Mouse (Mus musculus) activated CD4-positive, CD25-positive, alpha-beta regulatory T cell, adult 4 months (primary cell): ENCODE measurements around the gene Tspan10. TPM values are rescaled to one million over a fixed set of nuclear protein-coding genes. Genes with fewer than 3 reads are reported as not detected.

Experiments
- ATAC-seq: one replicate; pipeline ENCODE4 v1.8.0; 2017
- polyA plus RNA-seq, 2 experiments: library from polyadenylated mRNA; unstranded; fragments of 100-300 nt; shearing (Covaris generic); gene quantifications; one replicate each; pipeline ENCODE4 v1.2.1; 2017

Gene Tspan10
- polyA plus RNA-seq, 2 experiments from 2014 or later, result not detected

DNA sequence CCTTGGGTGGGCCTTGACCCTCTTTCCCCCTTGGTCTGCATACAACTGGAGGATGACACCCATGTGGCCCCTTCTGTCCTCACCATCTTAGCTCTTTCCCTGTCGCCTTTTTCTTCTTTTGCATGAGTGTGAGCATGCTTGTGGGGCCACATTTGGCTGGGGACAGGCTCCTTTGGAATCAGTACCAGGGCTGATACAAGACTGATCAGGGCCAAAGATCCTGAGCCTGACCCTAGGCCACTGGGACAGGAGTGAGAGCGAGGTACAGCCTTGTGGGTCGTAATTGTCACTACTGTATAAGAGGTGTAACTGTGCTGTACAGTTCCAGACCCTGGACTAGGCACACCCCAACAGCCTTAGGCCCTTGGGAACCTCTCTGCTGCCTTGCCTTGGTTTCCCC, 51.5 kb downstream of the Tspan10 start:
- ATAC-seq, result no peak

Other genes starting within 250 kb of the Tspan10 start
- gene Bahcc1, start 209.7 kb upstream of the Tspan10 start, polyA plus RNA-seq, result not detected
- 1,000 to 10,000 TPM; 2,904 to 3,852 TPM for gene Actg1, start 94.1 kb upstream of the Tspan10 start, polyA plus RNA-seq
- 1 to 10 TPM in 1 of 2 experiments, under 1 TPM in 1; 0.47 to 1.1 TPM for gene Fscn2, start 81.1 kb upstream of the Tspan10 start, polyA plus RNA-seq
- 10 to 100 TPM; 12.2 to 18.7 TPM for gene Faap100, start 63.9 kb upstream of the Tspan10 start, polyA plus RNA-seq
- gene Nploc4, start 4.9 kb upstream of the Tspan10 start, polyA plus RNA-seq, result 1 to 10 TPM; 9.1 to 9.7 TPM
- under 1 TPM in 1 of 2 experiments, not detected in 1; 0.38 TPM for gene Pde6g, start 10.9 kb downstream of the Tspan10 start, polyA plus RNA-seq
- gene Oxld1, start 15.4 kb downstream of the Tspan10 start, polyA plus RNA-seq, result 1 to 10 TPM; 7.5 to 8.5 TPM
- 10 to 100 TPM; 15.6 to 22.7 TPM for gene Ccdc137, start 15.5 kb downstream of the Tspan10 start, polyA plus RNA-seq
- gene Arl16, start 25.0 kb downstream of the Tspan10 start, polyA plus RNA-seq, result 10 to 100 TPM; 24.4 to 30.8 TPM
- 10 to 100 TPM; 73.5 to 74.7 TPM for gene Mrpl12, start 42.0 kb downstream of the Tspan10 start, polyA plus RNA-seq
- 10 to 100 TPM in 1 of 2 experiments, 1 to 10 TPM in 1; 9.7 to 12.3 TPM for gene Slc25a10, start 49.2 kb downstream of the Tspan10 start, polyA plus RNA-seq
- gene Gcgr, start 88.1 kb downstream of the Tspan10 start, polyA plus RNA-seq, result not detected
- 100 to 1,000 TPM; 121 to 128 TPM for gene Mcrip1, start 107.1 kb downstream of the Tspan10 start, polyA plus RNA-seq
- gene Ppp1r27, start 108.5 kb downstream of the Tspan10 start, polyA plus RNA-seq, result not detected
- 100 to 1,000 TPM; 140 to 160 TPM for gene P4hb, start 130.6 kb downstream of the Tspan10 start, polyA plus RNA-seq
- 100 to 1,000 TPM; 601 to 860 TPM for gene Arhgdia, start 139.0 kb downstream of the Tspan10 start, polyA plus RNA-seq
- gene Alyref, start 155.7 kb downstream of the Tspan10 start, polyA plus RNA-seq, result 10 to 100 TPM; 18.9 to 51.6 TPM
- gene Anapc11, start 155.8 kb downstream of the Tspan10 start, polyA plus RNA-seq, result 100 to 1,000 TPM; 112 to 117 TPM
- gene Npb, start 165.8 kb downstream of the Tspan10 start, polyA plus RNA-seq, result not detected
- gene Pcyt2, start 175.3 kb downstream of the Tspan10 start, polyA plus RNA-seq, result 100 to 1,000 TPM in 1 of 2 experiments, 10 to 100 TPM in 1; 84.5 to 112 TPM
- 10 to 100 TPM; 50.8 to 61.8 TPM for gene Sirt7, start 182.6 kb downstream of the Tspan10 start, polyA plus RNA-seq
- 10 to 100 TPM; 10.7 to 14.3 TPM for gene Mafg, start 191.0 kb downstream of the Tspan10 start, polyA plus RNA-seq
- under 1 TPM in 1 of 2 experiments, not detected in 1; 0.48 TPM for gene Pycr1, start 201.1 kb downstream of the Tspan10 start, polyA plus RNA-seq
- gene Myadml2, start 205.5 kb downstream of the Tspan10 start, polyA plus RNA-seq, result not detected
- gene Notum, start 218.5 kb downstream of the Tspan10 start, polyA plus RNA-seq, result not detected
- gene Aspscr1, start 230.3 kb downstream of the Tspan10 start, polyA plus RNA-seq, result 100 to 1,000 TPM in 1 of 2 experiments, 10 to 100 TPM in 1; 78.1 to 110 TPM